Mouse (Mus musculus): ENCODE data around the gene Chodl. TPM values are rescaled to one million over a fixed set of nuclear protein-coding genes. Genes with fewer than 3 reads are reported as not detected.

The Chodl gene
- polyA plus RNA-seq, 1 experiment from 2014 or later = 9.6 TPM

GRCm38 (mm10) chr16:78976384-78976783, 45.6 kb downstream of the Chodl start:
- 71% methylated on average over 8 of the region's 8 CpGs for WGBS
- no peak for ATAC-seq

More at GRCm38 (mm10) chr16:78976384-78976783, 45.6 kb downstream of the Chodl start:
- Histone ChIP-seq H3K4me2 (ENCODE audit: low read depth, low read length) (no peak overlapping the region), H3K27me3 (replicated peaks; ENCODE audit: control insufficient read depth, insufficient read depth, low read length) (no peaks in the 10 kb centered on the region), H3K4me1 (ENCODE audit: control insufficient read depth, insufficient read depth, low read length) (no peaks in the 10 kb centered on the region), H3K4me3 (ENCODE audit: low read length) (no peak overlapping the region), H3K9me3 (ENCODE audit: control insufficient read depth, low read length) (no peaks in the 10 kb centered on the region), H3K36me3 (ENCODE audit: control insufficient read depth, insufficient read depth, low read length) (no peaks in the 10 kb centered on the region), H3K9ac (ENCODE audit: low read depth, low read length) (no peak overlapping the region), H3K27ac (ENCODE audit: low read length) (no peak overlapping the region)

Other genes starting within 250 kb of the Chodl start
- not detected in 2 replicates for gene Tmprss15, start 160.1 kb downstream of the Chodl start, polyA plus RNA-seq (2015; fragmentation: Nextera tagmentation; extraction: Ambion mirVana)